Mouse (Mus musculus) cerebellum, adult (tissue): ENCODE measurements around the gene Tmem184b.

ENCODE experiments used
- ATAC-seq: cut with Nextera tagmentation; 2 replicates; pipeline ENCODE4 v1.9.2; 2017; ENCODE audit warnings: mild to moderate bottlenecking, moderate library complexity, mixed read lengths; ENCODE audit not compliant: insufficient number of reproducible peaks, low FRiP score, low TSS enrichment

The Tmem184b gene

GRCm38 (mm10) chr15:79370281-79370843 lies 33.0 kb downstream of the Tmem184b start:
- no peak for ATAC-seq

- ATAC-seq: no peak
These were observed 33.7 kb downstream of the Tmem184b start for GRCm38 (mm10) chr15:79369452-79370280.

GRCm38 (mm10) chr15:79368861-79369440 lies 34.4 kb downstream of the Tmem184b start:
- ATAC-seq: no peak

GRCm38 (mm10) chr15:79368313-79368811 lies 35.0 kb downstream of the Tmem184b start:
- no peak for ATAC-seq

GRCm38 (mm10) chr15:79366402-79366801 lies 37.0 kb downstream of the Tmem184b start:
- no peak for ATAC-seq

DNA sequence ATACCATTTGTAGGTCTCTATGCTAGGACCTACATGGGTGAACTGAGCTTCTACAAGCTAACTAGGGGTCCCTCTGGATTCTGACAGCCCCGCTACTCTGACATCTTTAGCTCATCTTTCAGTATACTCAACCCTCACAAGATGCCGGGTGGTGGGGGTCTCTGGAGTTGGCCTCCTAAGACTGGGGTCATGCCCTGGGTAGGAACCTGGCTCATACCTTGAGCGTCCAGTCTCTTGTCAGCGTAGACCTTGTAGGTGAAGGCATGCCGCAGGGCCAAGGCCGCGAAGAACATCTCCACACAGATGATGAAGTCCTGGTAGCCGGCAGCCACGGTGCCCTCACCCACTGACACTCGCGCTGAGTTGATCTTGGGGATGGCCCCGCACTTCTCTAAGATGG lies 38.3 kb downstream of the Tmem184b start:
- no peak for ATAC-seq

DNA sequence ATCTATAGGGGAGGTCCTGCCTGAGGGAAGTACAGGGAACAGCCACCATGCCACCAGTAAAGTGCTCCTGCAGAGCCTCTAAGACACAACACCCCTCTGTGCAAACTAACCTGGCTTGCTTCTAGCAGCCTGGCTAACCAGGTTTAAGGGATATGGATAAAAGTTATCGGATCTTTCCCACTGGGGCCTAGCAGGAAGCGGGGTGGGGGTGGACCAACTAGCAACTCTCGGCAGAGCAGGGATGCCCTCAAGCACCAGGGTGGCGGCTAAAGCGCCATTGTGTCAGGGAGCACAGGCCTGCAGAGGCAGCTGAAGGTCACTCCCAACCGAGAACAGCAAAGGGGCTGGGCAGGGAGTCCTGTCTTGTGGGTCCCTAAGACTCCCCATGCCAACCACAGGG lies 39.2 kb downstream of the Tmem184b start:
- no peak for ATAC-seq

- no peak for ATAC-seq
These were observed 42.3 kb downstream of the Tmem184b start for GRCm38 (mm10) chr15:79361023-79361422.

DNA sequence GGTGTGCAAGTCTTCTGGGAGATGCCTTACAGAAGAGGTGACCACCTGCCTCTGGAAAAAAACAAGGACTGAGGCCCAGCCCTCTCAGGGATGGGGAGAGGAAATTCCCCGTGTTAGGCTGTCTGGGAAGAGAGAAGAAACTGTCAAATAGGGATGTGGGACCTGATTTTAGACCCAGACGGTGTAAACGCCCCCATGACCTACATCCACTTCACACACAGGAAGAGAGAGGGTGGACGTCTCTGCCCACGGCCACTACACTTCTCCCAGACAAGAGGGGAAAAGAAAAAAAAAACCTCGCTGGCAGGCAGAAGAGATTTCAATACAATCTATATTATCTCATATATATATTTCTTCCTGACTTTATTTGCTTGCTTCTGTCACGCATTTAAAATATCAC lies 43.0 kb downstream of the Tmem184b start:
- ATAC-seq: no peak

DNA sequence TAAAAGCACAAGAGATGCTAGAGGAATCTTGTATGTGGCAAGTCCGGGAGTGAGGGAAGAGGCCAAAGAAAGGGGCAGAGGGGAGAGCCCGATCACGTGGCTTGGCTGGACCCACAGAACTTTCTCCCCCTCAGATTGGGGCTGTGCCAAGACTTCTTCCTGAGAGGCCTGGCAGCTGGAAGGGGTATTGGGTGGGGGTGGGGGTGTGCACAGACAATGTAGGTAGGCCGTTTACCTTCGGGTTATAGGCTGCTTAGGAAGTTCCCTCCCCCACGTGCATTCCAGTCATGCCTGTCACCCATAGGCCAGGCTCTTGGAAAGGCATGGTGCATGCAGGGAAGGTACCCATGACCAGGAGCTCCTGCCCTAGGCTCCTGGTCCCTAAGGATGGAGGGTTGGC lies 43.4 kb downstream of the Tmem184b start:
- no peak for ATAC-seq

DNA sequence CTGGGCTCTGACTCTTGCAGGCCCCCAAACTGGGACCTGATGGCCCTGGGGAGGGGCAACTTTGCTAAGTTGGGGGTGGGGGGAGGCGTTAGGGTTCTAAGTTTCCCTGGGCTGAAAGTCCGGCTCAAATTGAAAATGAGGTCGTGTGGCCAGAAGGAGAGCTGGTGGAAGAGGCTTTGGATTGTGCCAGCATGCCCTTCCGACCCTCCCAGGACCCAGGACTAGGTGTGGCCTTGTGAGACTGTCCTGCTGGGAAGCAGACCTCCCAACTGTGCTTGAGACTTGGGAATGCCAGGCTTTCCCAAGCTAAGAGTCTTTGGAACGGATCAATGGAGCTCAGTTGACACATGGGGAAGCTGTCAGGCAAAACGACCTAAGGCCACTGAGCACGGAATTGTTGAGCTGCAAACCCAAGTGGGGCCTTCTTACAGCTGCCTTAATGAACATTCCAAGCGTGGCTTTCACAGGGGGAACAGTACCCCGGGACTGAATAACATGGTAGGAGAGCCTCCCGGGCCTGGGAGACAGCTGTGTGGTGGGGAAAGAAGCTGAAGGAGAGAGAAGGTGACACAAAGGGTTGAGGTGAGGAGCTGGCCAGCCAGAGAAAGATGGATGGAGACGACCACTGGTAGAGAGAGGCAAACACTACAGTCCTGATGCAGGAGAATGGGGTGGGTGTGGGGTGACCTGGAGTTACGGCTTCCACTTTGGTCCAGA lies 45.2 kb downstream of the Tmem184b start:
- no peak for ATAC-seq

DNA sequence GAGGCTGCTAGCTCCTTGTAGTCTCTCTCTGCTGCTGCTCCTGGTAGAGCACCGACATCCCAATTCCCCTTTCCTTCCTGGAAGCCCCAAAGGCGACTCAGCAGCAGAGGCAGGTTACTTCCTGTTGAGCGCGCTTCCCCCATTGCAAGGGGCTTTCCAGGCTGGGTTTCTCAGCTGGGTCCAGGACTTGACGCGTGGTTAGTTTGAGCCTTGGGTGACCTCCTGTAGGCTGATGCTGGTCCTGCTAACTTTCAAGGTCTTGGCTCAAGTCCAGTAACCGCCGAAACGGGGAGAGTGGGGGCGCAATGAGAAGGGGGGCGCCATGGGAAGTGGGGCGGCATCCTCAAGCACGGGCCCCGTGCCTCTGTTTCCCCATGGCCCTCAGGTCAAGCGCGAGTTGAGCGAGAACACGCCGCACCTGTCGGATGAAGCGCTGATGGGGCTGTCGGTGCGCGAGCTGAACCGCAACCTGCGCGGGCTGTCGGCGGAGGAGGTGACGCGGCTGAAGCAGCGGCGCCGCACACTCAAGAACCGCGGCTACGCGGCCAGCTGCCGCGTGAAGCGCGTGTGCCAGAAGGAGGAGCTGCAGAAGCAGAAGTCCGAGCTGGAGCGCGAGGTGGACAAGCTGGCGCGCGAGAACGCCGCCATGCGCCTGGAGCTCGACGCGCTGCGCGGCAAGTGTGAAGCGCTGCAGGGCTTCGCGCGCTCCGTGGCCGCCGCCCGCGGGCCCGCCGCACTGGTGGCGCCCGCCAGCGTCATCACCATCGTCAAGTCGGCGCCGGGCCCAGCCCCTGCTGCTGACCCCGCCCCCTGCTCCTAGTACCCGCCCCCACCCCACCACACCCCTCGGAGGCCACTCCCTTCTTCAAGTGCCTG lies 46.1 kb downstream of the Tmem184b start:
- ATAC-seq: no peak

DNA sequence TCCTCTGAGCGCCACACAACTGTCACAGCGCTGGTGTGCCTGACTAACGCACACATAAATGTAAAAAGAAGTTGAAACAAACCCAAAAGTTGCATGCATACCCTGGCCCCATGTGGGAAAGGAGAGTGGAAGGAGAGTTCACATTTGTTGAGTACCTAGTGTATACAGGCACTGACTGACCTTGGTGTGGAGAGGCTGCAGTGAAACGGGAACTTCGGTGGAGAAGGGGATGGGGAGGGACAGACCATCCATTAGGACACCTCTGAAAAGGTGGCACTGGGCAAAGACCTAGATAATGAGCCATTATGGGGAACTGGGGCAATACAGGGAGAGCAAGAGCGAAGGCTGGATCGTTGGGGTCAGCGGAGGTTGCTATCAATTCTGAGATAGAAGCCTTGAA lies 46.9 kb downstream of the Tmem184b start:
- ATAC-seq: no peak

DNA sequence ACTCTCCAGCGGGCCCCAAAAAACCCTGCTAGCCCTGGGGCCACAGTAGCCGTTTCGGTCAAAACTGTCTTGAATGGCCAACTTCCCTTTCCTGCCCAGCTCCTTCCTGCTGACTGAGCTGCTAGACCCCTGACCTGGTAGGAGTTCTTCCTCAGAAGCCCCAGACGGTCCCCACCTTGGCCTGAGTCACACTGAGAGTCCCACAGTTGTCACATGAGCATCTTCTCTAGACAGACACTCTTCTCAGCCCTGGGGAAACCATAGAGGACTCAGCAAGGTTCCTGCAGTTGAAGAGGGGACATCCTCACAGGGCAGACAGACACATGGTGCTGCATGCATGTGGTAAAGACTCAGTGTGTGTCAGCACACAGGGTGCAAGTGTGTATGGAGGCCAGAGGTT lies 48.8 kb downstream of the Tmem184b start:
- ATAC-seq: no peak

- no peak for ATAC-seq
These were observed 49.6 kb downstream of the Tmem184b start for GRCm38 (mm10) chr15:79353690-79354305.

DNA sequence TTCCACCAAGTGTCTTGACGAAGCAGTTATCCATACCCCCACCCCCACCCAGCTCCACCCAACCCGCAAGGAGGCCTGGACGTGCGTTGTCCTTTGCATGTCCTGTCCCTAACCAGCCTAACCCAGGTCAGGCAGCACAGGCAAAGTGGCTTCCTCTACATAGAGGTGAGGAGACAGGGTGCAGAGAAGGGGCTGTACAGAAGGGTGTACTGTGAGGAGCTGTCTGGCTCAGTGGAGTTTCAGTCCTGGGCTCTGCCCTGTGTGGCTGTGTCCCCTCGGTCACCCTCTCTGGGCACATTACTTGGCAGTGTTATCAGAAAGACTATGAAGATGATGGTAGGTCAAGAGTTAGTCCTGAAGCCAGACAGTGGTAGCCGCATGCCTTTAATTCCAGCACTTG lies 50.9 kb downstream of the Tmem184b start:
- no peak for ATAC-seq

DNA sequence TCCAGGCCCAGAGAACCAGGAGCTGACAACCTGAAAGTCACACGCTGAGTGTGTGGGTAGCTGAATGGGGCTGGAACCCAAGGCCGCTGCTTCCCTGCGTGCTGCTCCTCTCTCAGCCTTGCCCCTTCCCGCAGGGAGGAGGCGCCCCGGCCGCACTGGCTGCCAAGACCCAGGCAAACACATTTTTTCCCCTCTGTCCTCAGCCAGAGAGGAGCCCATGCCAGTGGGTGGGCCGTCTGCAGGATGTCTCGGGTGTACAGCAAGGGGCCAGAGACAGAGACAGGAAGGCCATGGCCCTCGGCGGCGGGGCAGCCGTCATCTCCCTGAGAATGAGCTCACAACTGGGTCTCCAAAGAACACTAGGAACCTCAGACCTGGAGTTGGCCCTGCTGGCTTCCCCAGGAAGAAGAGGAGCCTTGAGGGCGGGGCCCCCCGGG lies 52.0 kb downstream of the Tmem184b start:
- no peak for ATAC-seq

DNA sequence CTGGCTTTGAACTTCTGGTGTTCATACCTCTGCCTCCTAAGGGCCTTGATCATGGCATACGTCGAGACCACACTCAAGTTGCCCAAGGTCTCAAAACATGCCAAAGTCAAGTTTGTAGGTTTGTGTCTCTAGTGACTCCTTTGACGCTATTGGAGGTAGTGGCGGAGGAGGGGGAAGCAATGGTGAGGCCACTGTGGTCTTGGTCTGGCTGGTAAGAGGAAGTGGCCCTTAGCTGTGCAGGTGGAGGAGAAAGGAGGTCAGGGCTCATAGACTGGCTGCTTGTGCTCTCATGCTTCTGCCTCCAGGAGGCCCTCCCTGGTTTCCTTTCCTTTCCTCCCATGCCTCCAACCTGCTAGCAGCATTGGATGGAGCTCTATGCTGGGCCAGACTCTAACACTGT lies 52.5 kb downstream of the Tmem184b start:
- ATAC-seq: no peak

- ATAC-seq: no peak
These were observed 54.7 kb downstream of the Tmem184b start for GRCm38 (mm10) chr15:79348651-79349050.
